9 mouse cellular contexts compared by ENCODE assay signal in genomic region chr10:128232420-128232985, GRCm38 (mm10). TPM values are rescaled to one million over a fixed set of nuclear protein-coding genes. Genes with fewer than 3 reads are reported as not detected.
A peak's percentile ranks its signal among the peaks of the same experiment; 100 is the strongest.
DNase-seq lines count a peak whose midpoint lies in the region; ATAC-seq lines count a peak whose summit lies in the region.
"Had no signal": no experiment of that assay in that cellular context is flagged by ENCODE, and none has a peak within 500 bp of the region (broad histone marks: within the 10 kb centered on the region; RNA-seq: fewer than 3 reads in every experiment).

No protein-coding gene starts in this region.

- no peaks in the 10 kb centered on the region; the same call in 1 of the 2 replicates for H3K36me3 ChIP-seq in embryonic facial prominence, embryonic 11.5 days (replicated peaks; ENCODE audit: control insufficient read depth, insufficient read depth, low read depth, low read length)
- peaks cover 10% of the 10 kb centered on the region; the same call in 1 of the 2 replicates for H3K36me3 ChIP-seq in heart, embryonic 14.5 days (ENCODE audit: control insufficient read depth, insufficient read depth, low read length)
- peaks cover 18% of the 10 kb centered on the region for H3K36me3 ChIP-seq in liver, embryonic 12.5 days

- peak overlapping the region; percentile 90 for H3K9ac ChIP-seq in embryonic facial prominence, embryonic 11.5 days (replicated peaks; ENCODE audit: low read length)
- peak overlapping the region; percentile 78 for H3K9ac ChIP-seq in heart, embryonic 14.5 days (ENCODE audit: low read length)
- peak overlapping the region; percentile 91 for H3K9ac ChIP-seq in liver, embryonic 12.5 days

- H3K4me2 ChIP-seq in embryonic facial prominence, embryonic 11.5 days (ENCODE audit: low read depth, low read length), result peak overlapping the region; percentile 69
- H3K4me2 ChIP-seq in heart, embryonic 14.5 days (ENCODE audit: low read length), result peak overlapping the region; percentile 81
- peak overlapping the region; percentile 83 for H3K4me2 ChIP-seq in liver, embryonic 12.5 days

- WGBS in embryonic facial prominence, embryonic 11.5 days, result under 1% methylated on average over 14 of the region's 14 CpGs
- WGBS in heart, embryonic 14.5 days, result 0% methylated on average over 14 of the region's 14 CpGs
- WGBS in liver, embryonic 12.5 days (ENCODE audit: insufficient replicate concordance), result under 1% methylated on average over 14 of the region's 14 CpGs

- peak; percentile 50 for ATAC-seq in CD4-positive, CD25-positive, alpha-beta regulatory T cell, adult 4 months
- ATAC-seq in embryonic facial prominence, embryonic 11.5 days (replicated peaks; ENCODE audit: insufficient number of reproducible peaks, low FRiP score, low TSS enrichment, low read depth), result peak; percentile 9; the same call in 1 of the 2 replicates
- no peak for ATAC-seq in heart, embryonic 14.5 days (ENCODE audit: insufficient number of reproducible peaks, insufficient read depth, low FRiP score, low read depth)
- ATAC-seq in liver, embryonic 12.5 days, result peak; percentile 53

- no peaks in the 10 kb centered on the region for H3K27me3 ChIP-seq in embryonic facial prominence, embryonic 11.5 days (ENCODE audit: control insufficient read depth, insufficient read depth, low read length)
- H3K27me3 ChIP-seq in heart, embryonic 14.5 days (ENCODE audit: control insufficient read depth, insufficient read depth, low read length), result no peaks in the 10 kb centered on the region
- H3K27me3 ChIP-seq in liver, embryonic 12.5 days (replicated peaks), result no peaks in the 10 kb centered on the region

- H3K9me3 ChIP-seq in embryonic facial prominence, embryonic 11.5 days (replicated peaks; ENCODE audit: control insufficient read depth, low read length), result no peaks in the 10 kb centered on the region
- H3K9me3 ChIP-seq in heart, embryonic 14.5 days (ENCODE audit: control insufficient read depth, low read length), result no peaks in the 10 kb centered on the region
- H3K9me3 ChIP-seq in liver, embryonic 12.5 days (replicated peaks), result no peaks in the 10 kb centered on the region

- H3K27ac ChIP-seq in embryonic facial prominence, embryonic 11.5 days (replicated peaks; ENCODE audit: low read depth, low read length), result peak overlapping the region; percentile 93
- peak overlapping the region; percentile 84 to 89 for H3K27ac ChIP-seq in heart, embryonic 14.5 days (replicated peaks in 1 of 2; ENCODE audit: control insufficient read depth in 1 of 2, insufficient read depth in 1 of 2, low read depth in 2 of 2, low read length in 2 of 2)
- H3K27ac ChIP-seq in liver, embryonic 12.5 days, result peak overlapping the region; percentile 95

- H3K4me1 ChIP-seq in embryonic facial prominence, embryonic 11.5 days (ENCODE audit: control insufficient read depth, insufficient read depth, low read length), result no peaks in the 10 kb centered on the region
- H3K4me1 ChIP-seq in heart, embryonic 14.5 days (ENCODE audit: control insufficient read depth in 2 of 2, insufficient read depth in 2 of 2, low read length in 2 of 2), result peaks cover 0 to 8% of the 10 kb centered on the region in 2 experiments; a peak in 3 of 4 replicates
- peaks cover 41% of the 10 kb centered on the region for H3K4me1 ChIP-seq in liver, embryonic 12.5 days

- peak; percentile 64 for DNase-seq in adrenal gland, postnatal 14 days
- DNase-seq in embryonic facial prominence, embryonic 11.5 days (ENCODE audit: low spot score), result peak; percentile 90
- peak; percentile 69 for DNase-seq in kidney, postnatal 10 days
- peak; percentile 88 for DNase-seq in naive thymus-derived CD4-positive, alpha-beta T cell, adult 2 months (ENCODE audit: low read depth)
- DNase-seq in testis, postnatal 10 days (ENCODE audit: low spot score), result peak; percentile 46

- H3K4me3 ChIP-seq in embryonic facial prominence, embryonic 11.5 days (ENCODE audit: low read depth, low read length), result peak overlapping the region; percentile 68
- peak overlapping the region; percentile 63 to 67 for H3K4me3 ChIP-seq in heart, embryonic 14.5 days (ENCODE audit: control insufficient read depth in 1 of 2, insufficient read depth in 1 of 2, low read depth in 1 of 2, low read length in 2 of 2)
- peak overlapping the region; percentile 80 for H3K4me3 ChIP-seq in liver, embryonic 12.5 days

RNA-seq across cellular contexts. Expression of gene Timeless, which starts 0.6 kb away (rescaled TPM):
- 10 to 100 TPM; 28.0 to 42.5 TPM for polyA plus RNA-seq in CD4-positive, CD25-positive, alpha-beta regulatory T cell, adult 4 months (2017; shearing (Covaris generic))
- 16.5 and 19.3 TPM in 2 replicates for total RNA-seq in adrenal gland, postnatal 14 days (2021)
- 64.2 and 66.6 TPM in 2 replicates for polyA plus RNA-seq in embryonic facial prominence, embryonic 11.5 days (2014; fragmentation: Nextera tagmentation; extraction: Ambion mirVana)
- polyA plus RNA-seq in heart, embryonic 14.5 days (2014; fragmentation: Nextera tagmentation; extraction: Ambion mirVana), result 23.6 and 25.2 TPM in 2 replicates
- 45.2 and 46.5 TPM in 2 replicates for polyA plus RNA-seq in liver, embryonic 12.5 days (2016; fragmentation: Nextera tagmentation; extraction: Ambion mirVana)

RNA-seq across cellular contexts. Expression of gene Mip, which starts 6.9 kb away (rescaled TPM):
- not detected for polyA plus RNA-seq in CD4-positive, CD25-positive, alpha-beta regulatory T cell, adult 4 months (2017; shearing (Covaris generic))
- not detected in 2 replicates for total RNA-seq in adrenal gland, postnatal 14 days (2021)
- 0.45 TPM in 1 of 2 replicates, not detected in the other for polyA plus RNA-seq in embryonic facial prominence, embryonic 11.5 days (2014; fragmentation: Nextera tagmentation; extraction: Ambion mirVana)
- polyA plus RNA-seq in heart, embryonic 14.5 days (2014; fragmentation: Nextera tagmentation; extraction: Ambion mirVana), result not detected in 2 replicates
- polyA plus RNA-seq in liver, embryonic 12.5 days (2016; fragmentation: Nextera tagmentation; extraction: Ambion mirVana), result not detected in 2 replicates
- total RNA-seq: layer of hippocampus, postnatal 25 days had no signal

RNA-seq across cellular contexts. Expression of gene Spryd4, which starts 20.9 kb away (rescaled TPM):
- polyA plus RNA-seq in CD4-positive, CD25-positive, alpha-beta regulatory T cell, adult 4 months (2017; shearing (Covaris generic)), result 10 to 100 TPM; 12.2 to 19.6 TPM
- total RNA-seq in adrenal gland, postnatal 14 days (2021), result 18.9 and 21.5 TPM in 2 replicates
- polyA plus RNA-seq in embryonic facial prominence, embryonic 11.5 days (2014; fragmentation: Nextera tagmentation; extraction: Ambion mirVana), result 30.7 and 33.7 TPM in 2 replicates
- 44.2 and 47.6 TPM in 2 replicates for polyA plus RNA-seq in heart, embryonic 14.5 days (2014; fragmentation: Nextera tagmentation; extraction: Ambion mirVana)
- 24.1 and 25.1 TPM in 2 replicates for polyA plus RNA-seq in liver, embryonic 12.5 days (2016; fragmentation: Nextera tagmentation; extraction: Ambion mirVana)

RNA-seq across cellular contexts. Expression of gene Apon, which starts 21.4 kb away (rescaled TPM):
- polyA plus RNA-seq in CD4-positive, CD25-positive, alpha-beta regulatory T cell, adult 4 months (2017; shearing (Covaris generic)), result not detected
- total RNA-seq in adrenal gland, postnatal 14 days (2021), result 2.0 and 46.2 TPM in 2 replicates
- 0.21 and 0.80 TPM in 2 replicates for polyA plus RNA-seq in embryonic facial prominence, embryonic 11.5 days (2014; fragmentation: Nextera tagmentation; extraction: Ambion mirVana)
- 0.15 TPM in 1 of 2 replicates, not detected in the other for polyA plus RNA-seq in heart, embryonic 14.5 days (2014; fragmentation: Nextera tagmentation; extraction: Ambion mirVana)
- 0.31 and 0.51 TPM in 2 replicates for polyA plus RNA-seq in liver, embryonic 12.5 days (2016; fragmentation: Nextera tagmentation; extraction: Ambion mirVana)
- total RNA-seq: layer of hippocampus, postnatal 25 days had no signal

RNA-seq across cellular contexts. Expression of gene Apof, which starts 36.0 kb away (rescaled TPM):
- polyA plus RNA-seq in CD4-positive, CD25-positive, alpha-beta regulatory T cell, adult 4 months (2017; shearing (Covaris generic)), result not detected
- total RNA-seq in adrenal gland, postnatal 14 days (2021), result 10.4 and 138 TPM in 2 replicates
- not detected in 2 replicates for polyA plus RNA-seq in embryonic facial prominence, embryonic 11.5 days (2014; fragmentation: Nextera tagmentation; extraction: Ambion mirVana)
- polyA plus RNA-seq in heart, embryonic 14.5 days (2014; fragmentation: Nextera tagmentation; extraction: Ambion mirVana), result not detected in 2 replicates
- polyA plus RNA-seq in liver, embryonic 12.5 days (2016; fragmentation: Nextera tagmentation; extraction: Ambion mirVana), result 27.2 and 28.2 TPM in 2 replicates
- total RNA-seq: layer of hippocampus, postnatal 25 days had no signal
